10 mouse cellular contexts compared by ENCODE assay signal in the genomic region with DNA sequence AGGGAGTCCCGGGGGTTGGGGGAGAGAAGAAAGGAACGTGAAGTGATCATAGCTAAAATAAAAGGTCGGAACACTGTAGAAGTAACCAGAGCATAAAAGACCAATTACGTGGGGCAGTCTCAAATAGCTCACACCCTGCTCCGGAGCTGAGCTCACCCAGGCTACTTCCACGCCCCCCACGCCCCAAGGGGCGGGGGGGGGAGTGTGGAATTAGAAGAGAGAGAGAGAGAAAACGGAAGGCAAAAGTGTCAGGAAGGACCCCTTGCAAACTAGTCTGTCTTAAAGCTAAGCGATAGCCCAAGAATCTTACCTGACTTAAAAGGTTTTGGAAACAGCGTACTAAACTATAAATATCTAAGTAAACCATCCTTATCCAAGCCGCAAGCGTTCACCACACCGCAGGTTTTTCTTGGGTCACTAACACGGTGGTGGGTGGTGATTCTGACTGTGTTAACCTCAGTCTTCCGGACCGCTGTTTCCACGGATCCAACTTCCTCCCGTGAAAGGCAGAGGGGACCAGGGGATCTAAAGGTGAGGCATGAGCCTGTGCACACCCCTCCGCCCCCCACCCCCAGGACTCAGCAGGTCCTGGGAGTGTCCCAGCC. TPM values are rescaled to one million over a fixed set of nuclear protein-coding genes. Genes with fewer than 3 reads are reported as not detected.
DNase-seq lines count a peak whose midpoint lies in the region; ATAC-seq and TF ChIP-seq lines count a peak whose summit lies in the region.
"Had no signal": no experiment of that assay in that cellular context is flagged by ENCODE, and none has a peak within 500 bp of the region (broad histone marks: within the 10 kb centered on the region; RNA-seq: fewer than 3 reads in every experiment).

No protein-coding gene starts in this region.

- peaks cover 16% of the 10 kb centered on the region; the same call in 1 of the 2 replicates for H3K4me1 ChIP-seq in heart, postnatal 0 days (ENCODE audit: control insufficient read depth, insufficient read depth)
- peaks cover 77% of the 10 kb centered on the region for H3K4me1 ChIP-seq in midbrain, embryonic 12.5 days

- no peak for TF ChIP-seq EP300 in heart, postnatal 0 days (IDR thresholded peaks at IDR 0.05; ENCODE audit: low read depth)

- H3K27me3 ChIP-seq in heart, postnatal 0 days (ENCODE audit: control insufficient read depth, insufficient read depth, low read length), result peaks cover 89% of the 10 kb centered on the region
- H3K27me3 ChIP-seq in midbrain, embryonic 12.5 days, result peaks cover 38% of the 10 kb centered on the region
- H3K27me3 ChIP-seq: CH12.LX had no signal

- intact Hi-C loops in heart, postnatal 14 days (cut with DNase I), result no loop called here

- no peak for ATAC-seq in heart, postnatal 0 days (ENCODE audit: insufficient read depth, low read depth)
- peak; percentile 46 to 53 for ATAC-seq in hematopoietic stem cell, adult 5-6 weeks (replicated peaks in 1 of 2; ENCODE audit: insufficient read depth in 1 of 2, low FRiP score in 2 of 2, low TSS enrichment in 1 of 2, low read depth in 1 of 2, poor library complexity in 2 of 2, severe bottlenecking in 2 of 2)
- 0 out of 2 replicates have a peak, but pooled peaks have one; percentile 2 for ATAC-seq in midbrain, embryonic 12.5 days (ENCODE audit: low FRiP score, low read depth)

- no peak for DNase-seq in heart, postnatal 0 days (ENCODE audit: low spot score)
- DNase-seq in heart, postnatal 14 days, result no peak
- peak; percentile 48 for DNase-seq in brain, embryonic 14.5 days (ENCODE audit: low read depth)
- no peak for DNase-seq in urinary bladder, postnatal 10 days (ENCODE audit: low spot score)
- DNase-seq in left cerebral cortex, adult 18-20 months (ENCODE audit: low spot score in 2 of 2), result no peak
- no peak for DNase-seq in cerebellum, postnatal 14 days

- no peak overlapping the region for H3K9ac ChIP-seq in heart, postnatal 0 days (replicated peaks; ENCODE audit: low read depth, low read length)
- H3K9ac ChIP-seq in midbrain, embryonic 12.5 days (replicated peaks), result peak overlapping the region; percentile 70

- TF ChIP-seq POLR2A in brain, embryonic 14.5 days (IDR thresholded peaks at IDR 0.05; ENCODE audit: borderline replicate concordance, extremely low read depth, insufficient read depth, insufficient read length, poor library complexity, severe bottlenecking), result no peak

- H3K9me3 ChIP-seq in heart, postnatal 0 days (replicated peaks; ENCODE audit: control insufficient read depth, low read length), result no peaks in the 10 kb centered on the region
- H3K9me3 ChIP-seq in midbrain, embryonic 12.5 days, result no peaks in the 10 kb centered on the region

- peak overlapping the region; percentile 68 for H3K4me3 ChIP-seq in heart, postnatal 0 days (ENCODE audit: low read depth, low read length)
- peak overlapping the region; percentile 86 for H3K4me3 ChIP-seq in midbrain, embryonic 12.5 days
- H3K4me3 ChIP-seq: megakaryocyte, embryonic 14.5 days had no signal

- WGBS in heart, postnatal 0 days, result under 1% methylated on average over 20 of the region's 20 CpGs
- under 1% methylated on average over 20 of the region's 20 CpGs for WGBS in midbrain, embryonic 12.5 days

- H3K27ac ChIP-seq in heart, postnatal 0 days (ENCODE audit: low read depth), result no peak overlapping the region
- peak overlapping the region; percentile 99 for H3K27ac ChIP-seq in midbrain, embryonic 12.5 days (replicated peaks)

- H3K4me2 ChIP-seq in heart, postnatal 0 days (ENCODE audit: low read depth, low read length), result peak overlapping the region; percentile 98; the same call in 1 of the 2 replicates
- H3K4me2 ChIP-seq in midbrain, embryonic 12.5 days (replicated peaks), result peak overlapping the region; percentile 79

- no peak for TF ChIP-seq CTCF in heart, postnatal 0 days (IDR thresholded peaks at IDR 0.05; ENCODE audit: low read depth)
- TF ChIP-seq CTCF in brain, embryonic 14.5 days (IDR thresholded peaks at IDR 0.05; ENCODE audit: borderline replicate concordance, extremely low read depth, insufficient read depth, insufficient read length), result no peak

- H3K36me3 ChIP-seq in heart, postnatal 0 days (replicated peaks; ENCODE audit: control insufficient read depth, insufficient read depth, low read length), result no peaks in the 10 kb centered on the region
- peaks cover 6% of the 10 kb centered on the region; the same call in 1 of the 2 replicates for H3K36me3 ChIP-seq in midbrain, embryonic 12.5 days

RNA-seq across cellular contexts. Expression of a gene that starts 1.8 kb away (rescaled TPM):
- 0.35 and 7.3 TPM in 2 replicates for total RNA-seq in heart, postnatal 0 days (2014; rRNA removed; ENCODE audit: low replicate concordance)
- 0.04 and 0.19 TPM in 2 replicates for polyA plus RNA-seq in heart, postnatal 0 days (2015; fragmentation: Nextera tagmentation; extraction: Ambion mirVana)
- under 1 TPM; 0.12 to 0.54 TPM for total RNA-seq in heart, postnatal 14 days (2021)
- polyA plus RNA-seq in brain, embryonic 14.5 days (2012; rRNA removed), result 13.8 and 23.6 TPM in 2 replicates
- not detected in 2 replicates for total RNA-seq in hematopoietic stem cell, adult 5-6 weeks (2017)
- 31.7 and 33.5 TPM in 2 replicates for polyA plus RNA-seq in midbrain, embryonic 12.5 days (2016; fragmentation: Nextera tagmentation; extraction: Ambion mirVana)
- total RNA-seq in left cerebral cortex, adult 18-20 months (2021), result 1 to 10 TPM; 1.7 to 1.8 TPM
- total RNA-seq: CH12.LX had no signal
